Mouse (Mus musculus): ENCODE data around the gene Nxf3. TPM values are rescaled to one million over a fixed set of nuclear protein-coding genes. Genes with fewer than 3 reads are reported as not detected.
"Not testable (repeated sequence)": the region's sequence is repeated elsewhere in the genome, so short reads cannot be mapped to it uniquely, and the experiment has no call there.

Nxf3 gene
- polyA plus RNA-seq, 1 experiment from 2014 or later: 0.07 TPM

GRCm38 (mm10) chrX:136060698-136061097, 24.4 kb downstream of the Nxf3 start:
- Histone ChIP-seq H3K4me2 (replicated peaks; ENCODE audit: low read depth, low read length) (no peak overlapping the region), H3K36me3 (ENCODE audit: insufficient read depth, low read length) (no peaks in the 10 kb centered on the region), H3K9me3 (ENCODE audit: low read length) (no peaks in the 10 kb centered on the region), H3K9ac (replicated peaks; ENCODE audit: low read depth) (no peak overlapping the region), H3K27ac (ENCODE audit: low read length) (no peak overlapping the region), H3K27me3 (replicated peaks; ENCODE audit: insufficient read depth, low read length) (no peaks in the 10 kb centered on the region), H3K4me1 (ENCODE audit: insufficient read depth, low read depth, low read length) (no peaks in the 10 kb centered on the region), H3K4me3 (ENCODE audit: low read depth, low read length) (no peak overlapping the region)
- peak; percentile 73 for DNase-seq (ENCODE audit: low spot score)
- ATAC-seq: peak; percentile 76
- 43% methylated on average over 1 of the region's 1 CpGs for WGBS
- no peak for TF ChIP-seq CTCF (IDR thresholded peaks at IDR 0.05)
- peak; percentile 64; the same call in 1 of the 2 replicates for TF ChIP-seq EP300 (IDR thresholded peaks at IDR 0.05)

GRCm38 (mm10) chrX:136051219-136051618, 33.8 kb downstream of the Nxf3 start:
- ATAC-seq: peak; percentile 76
- H3K9ac ChIP-seq (replicated peaks; ENCODE audit: low read depth): no peak overlapping the region
- 56% methylated on average over 2 of the region's 2 CpGs for WGBS
- no peak for TF ChIP-seq CTCF (IDR thresholded peaks at IDR 0.05)
- no peak for TF ChIP-seq EP300 (IDR thresholded peaks at IDR 0.05)
- H3K4me2 ChIP-seq (replicated peaks; ENCODE audit: low read depth, low read length): no peak overlapping the region
- H3K4me1 ChIP-seq (ENCODE audit: insufficient read depth, low read depth, low read length): no peaks in the 10 kb centered on the region
- no peaks in the 10 kb centered on the region for H3K36me3 ChIP-seq (ENCODE audit: insufficient read depth, low read length)
- H3K27me3 ChIP-seq (replicated peaks; ENCODE audit: insufficient read depth, low read length): no peaks in the 10 kb centered on the region
- H3K27ac ChIP-seq (ENCODE audit: low read length): no peak overlapping the region
- DNase-seq (ENCODE audit: low spot score): peak; percentile 29
- no peaks in the 10 kb centered on the region for H3K9me3 ChIP-seq (ENCODE audit: low read length)
- H3K4me3 ChIP-seq (ENCODE audit: low read depth, low read length): no peak overlapping the region

- ATAC-seq (peak; percentile 52; the same call in 1 of the 2 replicates), DNase-seq (ENCODE audit: low spot score) (peak; percentile 75)
- H3K4me2 ChIP-seq (replicated peaks; ENCODE audit: low read depth, low read length): no peak overlapping the region
- no peak overlapping the region for H3K4me3 ChIP-seq (ENCODE audit: low read depth, low read length)
- 14% methylated on average over 5 of the region's 5 CpGs for WGBS
- no peaks in the 10 kb centered on the region for H3K27me3 ChIP-seq (replicated peaks; ENCODE audit: insufficient read depth, low read length)
- no peaks in the 10 kb centered on the region for H3K36me3 ChIP-seq (ENCODE audit: insufficient read depth, low read length)
- H3K9me3 ChIP-seq (ENCODE audit: low read length): no peaks in the 10 kb centered on the region
- TF ChIP-seq EP300 (IDR thresholded peaks at IDR 0.05): no peak
- peak; percentile 77 for TF ChIP-seq CTCF (IDR thresholded peaks at IDR 0.05)
- no peak overlapping the region for H3K9ac ChIP-seq (replicated peaks; ENCODE audit: low read depth)
- no peak overlapping the region for H3K27ac ChIP-seq (ENCODE audit: low read length)
- H3K4me1 ChIP-seq (ENCODE audit: insufficient read depth, low read depth, low read length): no peaks in the 10 kb centered on the region
Observed at GRCm38 (mm10) chrX:136047528-136047927, 37.5 kb downstream of the Nxf3 start.

- WGBS: 85% methylated on average over 1 of the region's 1 CpGs
- TF ChIP-seq CTCF (IDR thresholded peaks at IDR 0.05): no peak
- no peak for TF ChIP-seq EP300 (IDR thresholded peaks at IDR 0.05)
- Histone ChIP-seq H3K36me3 (ENCODE audit: insufficient read depth, low read length) (no peaks in the 10 kb centered on the region), H3K4me2 (replicated peaks; ENCODE audit: low read depth, low read length) (no peak overlapping the region), H3K9ac (replicated peaks; ENCODE audit: low read depth) (no peak overlapping the region), H3K9me3 (ENCODE audit: low read length) (no peaks in the 10 kb centered on the region), H3K4me1 (ENCODE audit: insufficient read depth, low read depth, low read length) (no peaks in the 10 kb centered on the region), H3K27ac (ENCODE audit: low read length) (no peak overlapping the region), H3K27me3 (replicated peaks; ENCODE audit: insufficient read depth, low read length) (no peaks in the 10 kb centered on the region), H3K4me3 (ENCODE audit: low read depth, low read length) (no peak overlapping the region)
- DNase-seq (ENCODE audit: low spot score) (no peak), ATAC-seq (no peak)
Observed at GRCm38 (mm10) chrX:136043726-136044125, 41.3 kb downstream of the Nxf3 start.

GRCm38 (mm10) chrX:136032799-136033763, 52.0 kb downstream of the Nxf3 start, which contains the start of gene Arxes1:
TSS of gene Arxes1 (plus strand) at chrX:136033367.
- not testable (repeated sequence) for H3K4me2 ChIP-seq (replicated peaks; ENCODE audit: low read depth, low read length); H3K36me3 ChIP-seq (ENCODE audit: insufficient read depth, low read length); H3K9ac ChIP-seq (replicated peaks; ENCODE audit: low read depth); H3K27ac ChIP-seq (ENCODE audit: low read length); H3K4me1 ChIP-seq (ENCODE audit: insufficient read depth, low read depth, low read length); H3K4me3 ChIP-seq (ENCODE audit: low read depth, low read length); DNase-seq (ENCODE audit: low spot score); H3K27me3 ChIP-seq (replicated peaks; ENCODE audit: insufficient read depth, low read length); H3K9me3 ChIP-seq (ENCODE audit: low read length)
- ATAC-seq: peak; percentile 86
- WGBS: 63% methylated on average over 1 of the region's 49 CpGs

- Histone ChIP-seq H3K4me3 (ENCODE audit: low read depth, low read length) (no peak overlapping the region), H3K36me3 (ENCODE audit: insufficient read depth, low read length) (no peaks in the 10 kb centered on the region), H3K9me3 (ENCODE audit: low read length) (no peaks in the 10 kb centered on the region), H3K4me1 (ENCODE audit: insufficient read depth, low read depth, low read length) (no peaks in the 10 kb centered on the region), H3K9ac (replicated peaks; ENCODE audit: low read depth) (no peak overlapping the region), H3K4me2 (replicated peaks; ENCODE audit: low read depth, low read length) (no peak overlapping the region), H3K27ac (ENCODE audit: low read length) (no peak overlapping the region), H3K27me3 (replicated peaks; ENCODE audit: insufficient read depth, low read length) (no peaks in the 10 kb centered on the region)
- no peak for ATAC-seq
- TF ChIP-seq CTCF (IDR thresholded peaks at IDR 0.05) (no peak), EP300 (IDR thresholded peaks at IDR 0.05) (no peak)
- DNase-seq (ENCODE audit: low spot score): no peak
- 47% methylated on average over 1 of the region's 1 CpGs for WGBS
Observed at GRCm38 (mm10) chrX:136030331-136030730, 54.7 kb downstream of the Nxf3 start.

Other genes with a start within 250 kb of the Nxf3 start
- 2.1 and 3.3 TPM in 2 replicates for gene Gprasp2, start 246.2 kb downstream of the Nxf3 start, polyA plus RNA-seq (2015; fragmentation: Nextera tagmentation; extraction: Ambion mirVana)
- gene Arxes2, start 91.4 kb downstream of the Nxf3 start, polyA plus RNA-seq (2015; fragmentation: Nextera tagmentation; extraction: Ambion mirVana): 79.0 and 99.6 TPM in 2 replicates
- 5.6 and 6.8 TPM in 2 replicates for gene Arxes1, start 51.9 kb downstream of the Nxf3 start, polyA plus RNA-seq (2015; fragmentation: Nextera tagmentation; extraction: Ambion mirVana)
- 250 and 327 TPM in 2 replicates for gene Bex2, start 17.0 kb downstream of the Nxf3 start, polyA plus RNA-seq (2015; fragmentation: Nextera tagmentation; extraction: Ambion mirVana)
- gene Bex4, start 53.7 kb upstream of the Nxf3 start, polyA plus RNA-seq (2015; fragmentation: Nextera tagmentation; extraction: Ambion mirVana): 223 and 297 TPM in 2 replicates
- 134 and 185 TPM in 2 replicates for gene Tceal8, start 87.1 kb upstream of the Nxf3 start, polyA plus RNA-seq (2015; fragmentation: Nextera tagmentation; extraction: Ambion mirVana)
- gene Tceal5, start 118.6 kb upstream of the Nxf3 start, polyA plus RNA-seq (2015; fragmentation: Nextera tagmentation; extraction: Ambion mirVana): 0.97 and 1.1 TPM in 2 replicates
- 0.17 and 0.43 TPM in 2 replicates for gene Tceal7, start 129.5 kb upstream of the Nxf3 start, polyA plus RNA-seq (2015; fragmentation: Nextera tagmentation; extraction: Ambion mirVana)
- gene Bex1, start 130.3 kb upstream of the Nxf3 start, polyA plus RNA-seq (2015; fragmentation: Nextera tagmentation; extraction: Ambion mirVana): 16.7 and 17.1 TPM in 2 replicates
- gene Tceal9, start 159.8 kb upstream of the Nxf3 start, polyA plus RNA-seq (2015; fragmentation: Nextera tagmentation; extraction: Ambion mirVana): 721 and 732 TPM in 2 replicates
- gene Bex3, start 185.0 kb upstream of the Nxf3 start, polyA plus RNA-seq (2015; fragmentation: Nextera tagmentation; extraction: Ambion mirVana): 275 and 314 TPM in 2 replicates